Mouse (Mus musculus): ENCODE measurements around the gene Ahnak. TPM values are rescaled to one million over a fixed set of nuclear protein-coding genes. Genes with fewer than 3 reads are reported as not detected.

Ahnak gene
- polyA plus RNA-seq, 1 experiment from 2014 or later = 31.0 TPM

DNA sequence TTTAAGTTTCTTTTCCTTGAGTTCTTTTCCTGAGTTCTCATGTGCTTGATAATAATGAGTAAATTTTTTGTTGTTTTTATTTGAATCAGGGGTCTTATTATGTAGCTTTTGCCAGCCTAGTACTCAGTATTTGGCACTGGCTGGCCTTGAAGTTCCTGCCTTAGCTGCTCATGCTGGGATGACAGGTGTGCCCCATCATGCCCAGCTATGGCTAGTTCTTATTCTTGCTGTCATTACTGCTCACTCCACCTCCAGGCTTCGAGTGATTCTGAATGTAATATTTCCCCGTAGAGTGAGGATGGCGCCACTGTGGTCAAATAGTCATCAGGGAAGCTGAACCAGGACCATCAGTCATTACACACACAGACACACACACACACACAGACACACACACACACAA lies 74.7 kb downstream of the Ahnak start:
- H3K9ac ChIP-seq (ENCODE audit: low read length) = no peak overlapping the region
- H3K4me3 ChIP-seq (ENCODE audit: low read length) = no peak overlapping the region
- whole genome bisulfite sequencing = 67% methylated on average over 3 of the region's 3 CpGs
- no peak for ATAC-seq (ENCODE audit: low read depth)
- no peak overlapping the region for H3K27ac ChIP-seq (ENCODE audit: low read length)
- no peaks in the 10 kb centered on the region for H3K27me3 ChIP-seq (ENCODE audit: control insufficient read depth, insufficient read depth, low read depth, low read length)
- H3K36me3 ChIP-seq (ENCODE audit: control insufficient read depth, insufficient read depth, low read length) = no peaks in the 10 kb centered on the region
- H3K4me1 ChIP-seq (replicated peaks; ENCODE audit: control insufficient read depth, insufficient read depth, low read length) = peaks cover 10% of the 10 kb centered on the region
- no peak overlapping the region for H3K4me2 ChIP-seq (ENCODE audit: low read depth, low read length)
- H3K9me3 ChIP-seq (ENCODE audit: control insufficient read depth, low read length) = no peaks in the 10 kb centered on the region

DNA sequence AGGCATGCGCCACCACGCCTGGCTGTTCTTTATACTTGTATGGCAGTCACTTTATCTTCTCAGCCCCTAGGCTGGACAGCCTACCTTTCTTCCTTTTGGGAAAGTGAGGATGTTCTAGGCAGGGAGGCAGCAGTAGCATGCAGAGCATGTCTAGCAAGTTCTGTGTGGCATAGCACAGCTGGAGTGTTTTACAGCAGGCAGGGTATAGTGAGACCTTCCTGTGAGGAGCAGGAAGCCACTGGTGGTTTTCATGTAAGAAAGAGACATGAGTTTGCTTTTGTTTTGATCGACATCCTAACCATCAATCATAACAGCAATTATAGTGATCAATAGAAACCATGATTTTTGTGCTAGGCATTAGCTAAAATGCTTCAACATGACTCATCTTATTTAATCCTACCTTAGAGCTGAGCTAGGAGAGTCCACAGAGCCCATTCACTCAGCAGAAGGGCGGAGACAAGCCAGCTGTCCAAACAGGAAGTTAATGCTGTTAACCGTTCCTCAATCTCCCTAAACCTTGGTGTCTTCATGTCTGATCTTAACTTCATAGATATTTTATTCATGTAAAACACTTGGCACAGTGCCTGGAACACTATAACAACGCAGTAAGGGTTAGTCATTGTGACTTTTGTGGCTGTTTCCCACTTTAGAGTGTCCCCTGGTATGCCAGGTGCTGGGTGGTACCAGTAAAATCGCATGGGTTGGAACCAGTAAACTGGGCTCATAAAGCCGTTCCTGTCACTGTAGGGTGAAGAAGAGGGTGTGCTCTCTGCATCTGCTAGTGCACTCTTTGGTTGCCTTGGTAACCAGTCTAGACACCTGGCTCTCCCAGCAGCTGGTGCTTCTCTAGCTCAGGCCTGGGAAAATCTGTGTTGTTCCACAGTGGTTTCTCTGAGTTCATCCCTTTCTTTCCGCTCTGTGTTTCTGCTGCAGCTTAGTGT lies 76.8 kb downstream of the Ahnak start:
- no peak for ATAC-seq (ENCODE audit: low read depth)
- no peak overlapping the region for H3K27ac ChIP-seq (ENCODE audit: low read length)
- 36% methylated on average over 9 of the region's 9 CpGs for WGBS

DNA sequence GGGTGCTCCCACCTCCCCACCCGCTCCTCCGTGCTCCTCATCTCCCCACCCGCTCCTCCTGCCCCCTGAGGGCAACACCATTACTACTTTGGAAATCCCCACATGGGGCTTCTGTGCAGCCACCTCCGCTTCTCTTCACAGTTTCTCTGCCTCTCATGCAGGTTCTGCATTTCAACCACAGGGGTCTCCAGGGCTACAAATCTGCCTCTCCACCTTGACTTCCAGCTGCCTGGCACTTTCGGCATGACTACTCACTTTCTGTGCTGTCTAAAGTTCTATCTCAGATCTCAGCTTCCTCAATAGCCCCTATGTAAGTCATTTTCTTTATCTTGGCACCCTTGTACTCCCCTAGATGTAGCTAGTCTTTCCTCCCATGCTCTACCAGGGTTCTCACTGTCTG lies 78.2 kb downstream of the Ahnak start:
- H3K9ac ChIP-seq (ENCODE audit: low read length) = no peak overlapping the region
- H3K4me2 ChIP-seq (ENCODE audit: low read depth, low read length) = no peak overlapping the region
- H3K27ac ChIP-seq (ENCODE audit: low read length) = no peak overlapping the region
- WGBS = 77% methylated on average over 5 of the region's 5 CpGs
- ATAC-seq (ENCODE audit: low read depth) = no peak
- H3K4me3 ChIP-seq (ENCODE audit: low read length) = no peak overlapping the region
- H3K4me1 ChIP-seq (replicated peaks; ENCODE audit: control insufficient read depth, insufficient read depth, low read length) = peaks cover 39% of the 10 kb centered on the region
- H3K9me3 ChIP-seq (ENCODE audit: control insufficient read depth, low read length) = no peaks in the 10 kb centered on the region
- H3K27me3 ChIP-seq (ENCODE audit: control insufficient read depth, insufficient read depth, low read depth, low read length) = no peaks in the 10 kb centered on the region
- no peaks in the 10 kb centered on the region for H3K36me3 ChIP-seq (ENCODE audit: control insufficient read depth, insufficient read depth, low read length)

More for the DNA sequence above, 76.8 kb downstream of the Ahnak start:
- Histone ChIP-seq H3K9me3 (ENCODE audit: control insufficient read depth, low read length) (no peaks in the 10 kb centered on the region), H3K4me3 (ENCODE audit: low read length) (no peak overlapping the region), H3K36me3 (ENCODE audit: control insufficient read depth, insufficient read depth, low read length) (no peaks in the 10 kb centered on the region), H3K27me3 (ENCODE audit: control insufficient read depth, insufficient read depth, low read depth, low read length) (no peaks in the 10 kb centered on the region), H3K9ac (ENCODE audit: low read length) (no peak overlapping the region), H3K4me2 (ENCODE audit: low read depth, low read length) (no peak overlapping the region), H3K4me1 (replicated peaks; ENCODE audit: control insufficient read depth, insufficient read depth, low read length) (peaks cover 26% of the 10 kb centered on the region)

DNA sequence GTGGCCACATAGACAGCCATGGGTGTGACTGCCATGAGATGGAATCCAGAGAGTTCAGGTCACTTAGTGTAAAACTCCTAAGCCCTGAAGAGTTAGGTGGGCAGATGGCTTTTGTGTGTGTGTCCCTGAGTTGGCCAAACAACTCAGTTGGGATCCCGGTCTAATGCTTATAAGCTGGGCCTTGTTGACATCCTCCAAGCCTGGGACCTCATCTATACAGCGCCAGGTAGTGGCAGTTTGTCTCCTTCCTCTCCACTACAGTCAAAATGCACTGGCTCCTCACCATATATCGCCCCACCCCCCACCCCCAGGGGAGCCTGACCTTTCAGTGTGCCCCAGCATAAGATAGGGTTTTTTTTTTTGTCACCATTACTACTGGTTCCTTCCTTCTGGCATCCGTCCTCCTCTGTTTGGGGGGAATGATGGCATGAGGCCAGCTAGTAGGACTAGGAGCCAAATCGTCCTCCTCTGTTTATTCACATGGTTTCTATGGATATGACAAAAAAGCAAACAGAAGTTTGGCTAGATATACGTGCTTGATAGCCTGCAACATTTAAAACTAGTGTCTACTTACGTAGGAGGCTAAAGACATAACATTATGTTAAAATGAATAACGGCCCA lies 80.7 kb downstream of the Ahnak start:
- no peaks in the 10 kb centered on the region for H3K27me3 ChIP-seq (ENCODE audit: control insufficient read depth, insufficient read depth, low read depth, low read length)
- peaks cover 41% of the 10 kb centered on the region for H3K4me1 ChIP-seq (replicated peaks; ENCODE audit: control insufficient read depth, insufficient read depth, low read length)
- H3K4me2 ChIP-seq (ENCODE audit: low read depth, low read length) = no peak overlapping the region
- no peak overlapping the region for H3K4me3 ChIP-seq (ENCODE audit: low read length)
- WGBS = 19% methylated on average over 8 of the region's 8 CpGs
- ATAC-seq (ENCODE audit: low read depth) = peak; percentile 63
- H3K9ac ChIP-seq (ENCODE audit: low read length) = no peak overlapping the region
- H3K36me3 ChIP-seq (ENCODE audit: control insufficient read depth, insufficient read depth, low read length) = no peaks in the 10 kb centered on the region
- H3K9me3 ChIP-seq (ENCODE audit: control insufficient read depth, low read length) = no peaks in the 10 kb centered on the region
- H3K27ac ChIP-seq (ENCODE audit: low read length) = peak overlapping the region; percentile 86

DNA sequence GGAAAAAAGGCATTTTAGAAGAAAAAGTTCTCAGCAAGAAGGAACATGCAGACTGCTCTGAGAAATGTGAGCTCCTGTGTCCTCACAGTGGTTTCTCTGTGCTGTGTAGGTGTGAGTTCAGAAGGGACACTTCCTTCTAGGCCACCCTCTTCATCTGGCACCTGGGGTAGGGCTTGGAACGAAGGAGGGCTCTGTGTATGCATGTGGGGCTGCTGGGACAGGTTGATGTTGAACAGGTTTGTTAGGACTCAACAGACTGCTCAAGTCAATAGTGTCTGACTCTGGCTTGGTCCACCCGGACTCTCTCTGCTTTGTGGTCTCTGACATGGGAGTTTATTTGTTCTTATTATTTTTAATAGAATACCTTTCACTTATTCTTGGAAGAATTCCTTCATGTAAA lies 81.2 kb downstream of the Ahnak start:
- peak; percentile 16; the same call in 1 of the 2 replicates for ATAC-seq (ENCODE audit: low read depth)
- peak overlapping the region; percentile 86 for H3K27ac ChIP-seq (ENCODE audit: low read length)
- WGBS = 27% methylated on average over 2 of the region's 2 CpGs
- no peak overlapping the region for H3K9ac ChIP-seq (ENCODE audit: low read length)
- peaks cover 41% of the 10 kb centered on the region for H3K4me1 ChIP-seq (replicated peaks; ENCODE audit: control insufficient read depth, insufficient read depth, low read length)
- no peak overlapping the region for H3K4me3 ChIP-seq (ENCODE audit: low read length)
- no peaks in the 10 kb centered on the region for H3K9me3 ChIP-seq (ENCODE audit: control insufficient read depth, low read length)
- H3K36me3 ChIP-seq (ENCODE audit: control insufficient read depth, insufficient read depth, low read length) = no peaks in the 10 kb centered on the region
- H3K27me3 ChIP-seq (ENCODE audit: control insufficient read depth, insufficient read depth, low read depth, low read length) = no peaks in the 10 kb centered on the region
- no peak overlapping the region for H3K4me2 ChIP-seq (ENCODE audit: low read depth, low read length)

DNA sequence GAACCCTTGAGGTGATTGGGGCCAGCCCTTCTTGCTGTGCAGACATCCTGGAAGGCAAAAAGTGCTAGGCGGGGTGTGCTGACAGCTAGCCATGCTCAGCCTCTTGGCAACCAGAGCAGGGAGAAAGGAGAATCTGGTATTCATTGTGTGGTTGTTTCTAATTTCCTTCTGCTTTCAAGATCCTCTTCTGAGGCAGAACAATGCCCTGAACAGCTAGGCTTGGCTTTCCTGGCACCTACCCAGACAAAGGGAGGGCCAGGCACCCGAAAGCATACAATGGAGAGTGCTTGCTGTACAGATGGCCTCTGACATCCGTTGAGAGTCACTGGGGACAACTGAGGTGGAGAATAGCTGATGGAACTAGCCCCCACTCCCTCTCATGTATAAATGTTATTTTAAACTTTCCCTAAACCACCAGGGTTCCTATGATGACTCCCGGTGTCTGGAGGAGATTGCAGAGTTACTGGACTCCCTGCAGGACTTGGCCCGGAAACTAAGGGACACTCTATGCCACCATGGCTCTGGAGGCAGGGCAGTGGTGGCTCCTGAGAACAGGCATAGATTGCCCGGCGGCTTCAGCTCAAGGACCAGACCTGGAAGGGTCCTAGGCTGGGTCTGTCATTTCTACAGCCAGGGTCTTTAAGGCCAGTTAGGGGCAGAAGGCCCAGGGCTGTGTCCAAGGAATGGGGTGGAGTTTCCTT lies 82.5 kb downstream of the Ahnak start:
- Histone ChIP-seq H3K36me3 (ENCODE audit: control insufficient read depth, insufficient read depth, low read length) (no peaks in the 10 kb centered on the region), H3K4me3 (ENCODE audit: low read length) (no peak overlapping the region), H3K9ac (ENCODE audit: low read length) (no peak overlapping the region; the same call in 1 of the 2 replicates), H3K27ac (ENCODE audit: low read length) (peak overlapping the region; percentile 86), H3K9me3 (ENCODE audit: control insufficient read depth, low read length) (no peaks in the 10 kb centered on the region), H3K27me3 (ENCODE audit: control insufficient read depth, insufficient read depth, low read depth, low read length) (no peaks in the 10 kb centered on the region), H3K4me2 (ENCODE audit: low read depth, low read length) (no peak overlapping the region), H3K4me1 (replicated peaks; ENCODE audit: control insufficient read depth, insufficient read depth, low read length) (peaks cover 31% of the 10 kb centered on the region)
- ATAC-seq (ENCODE audit: low read depth) = peak; percentile 76
- 34% methylated on average over 7 of the region's 7 CpGs for WGBS

DNA sequence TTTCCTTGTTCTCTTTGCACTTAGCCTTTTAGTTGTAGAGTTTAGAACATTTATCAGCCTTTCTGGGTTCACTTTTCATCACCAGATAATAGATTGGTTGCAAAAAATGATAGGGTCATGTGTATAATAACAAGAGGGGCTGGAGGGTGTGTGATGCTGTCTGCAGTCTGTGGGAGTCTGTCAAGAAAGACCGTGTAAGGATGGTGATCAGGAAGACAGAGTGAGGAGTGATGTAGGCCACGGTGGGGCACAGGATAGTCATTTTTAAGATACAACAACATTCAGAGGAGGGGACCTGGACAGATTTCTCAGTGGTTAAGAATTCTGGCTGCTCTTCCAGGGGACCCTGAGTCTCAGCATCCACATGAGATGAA lies 83.1 kb downstream of the Ahnak start:
- no peaks in the 10 kb centered on the region for H3K27me3 ChIP-seq (ENCODE audit: control insufficient read depth, insufficient read depth, low read depth, low read length)
- no peak overlapping the region for H3K4me2 ChIP-seq (ENCODE audit: low read depth, low read length)
- no peak overlapping the region for H3K4me3 ChIP-seq (ENCODE audit: low read length)
- peak overlapping the region; percentile 86 for H3K27ac ChIP-seq (ENCODE audit: low read length)
- no peaks in the 10 kb centered on the region for H3K36me3 ChIP-seq (ENCODE audit: control insufficient read depth, insufficient read depth, low read length)
- H3K9me3 ChIP-seq (ENCODE audit: control insufficient read depth, low read length) = no peaks in the 10 kb centered on the region
- H3K9ac ChIP-seq (ENCODE audit: low read length) = no peak overlapping the region
- 42% methylated on average over 2 of the region's 2 CpGs for WGBS
- peaks cover 31% of the 10 kb centered on the region for H3K4me1 ChIP-seq (replicated peaks; ENCODE audit: control insufficient read depth, insufficient read depth, low read length)
- no peak for ATAC-seq (ENCODE audit: low read depth)

DNA sequence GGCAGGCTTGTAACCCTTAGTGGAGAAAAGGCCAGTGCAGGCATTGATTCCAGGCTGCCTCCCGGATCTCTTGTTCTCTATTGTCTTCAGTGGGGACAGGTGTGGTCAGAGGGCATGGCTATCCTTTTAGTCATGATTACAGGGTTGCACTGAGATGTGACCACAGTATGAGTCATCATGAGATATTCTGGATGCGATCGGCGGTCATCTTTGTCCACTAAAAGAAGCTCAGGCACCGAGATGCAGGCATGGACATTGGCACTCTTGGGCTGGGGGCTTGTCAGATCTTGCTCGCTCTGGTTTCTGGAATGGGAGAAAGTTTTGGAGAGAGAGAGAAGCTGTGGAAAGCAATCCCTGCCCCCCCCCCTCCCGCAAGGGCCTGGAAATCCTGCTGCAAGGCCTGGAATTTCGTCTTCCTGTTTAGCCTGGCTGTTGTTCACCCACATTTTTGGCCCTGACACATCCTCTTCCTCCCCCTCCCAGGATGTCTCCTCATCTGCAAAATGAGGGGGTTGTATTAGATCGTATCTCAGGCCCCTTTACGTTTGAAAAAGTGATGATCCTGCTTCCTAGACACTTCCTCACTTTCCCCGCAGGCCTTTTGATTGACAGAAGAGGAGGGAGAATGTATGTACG lies 84.8 kb downstream of the Ahnak start:
- no peak overlapping the region for H3K4me2 ChIP-seq (ENCODE audit: low read depth, low read length)
- H3K27ac ChIP-seq (ENCODE audit: low read length) = peak overlapping the region; percentile 60
- H3K9me3 ChIP-seq (ENCODE audit: control insufficient read depth, low read length) = no peaks in the 10 kb centered on the region
- 58% methylated on average over 12 of the region's 12 CpGs for WGBS
- no peak overlapping the region for H3K9ac ChIP-seq (ENCODE audit: low read length)
- ATAC-seq (ENCODE audit: low read depth) = no peak
- no peaks in the 10 kb centered on the region for H3K27me3 ChIP-seq (ENCODE audit: control insufficient read depth, insufficient read depth, low read depth, low read length)
- no peaks in the 10 kb centered on the region for H3K36me3 ChIP-seq (ENCODE audit: control insufficient read depth, insufficient read depth, low read length)
- H3K4me1 ChIP-seq (replicated peaks; ENCODE audit: control insufficient read depth, insufficient read depth, low read length) = peaks cover 31% of the 10 kb centered on the region
- H3K4me3 ChIP-seq (ENCODE audit: low read length) = no peak overlapping the region

DNA sequence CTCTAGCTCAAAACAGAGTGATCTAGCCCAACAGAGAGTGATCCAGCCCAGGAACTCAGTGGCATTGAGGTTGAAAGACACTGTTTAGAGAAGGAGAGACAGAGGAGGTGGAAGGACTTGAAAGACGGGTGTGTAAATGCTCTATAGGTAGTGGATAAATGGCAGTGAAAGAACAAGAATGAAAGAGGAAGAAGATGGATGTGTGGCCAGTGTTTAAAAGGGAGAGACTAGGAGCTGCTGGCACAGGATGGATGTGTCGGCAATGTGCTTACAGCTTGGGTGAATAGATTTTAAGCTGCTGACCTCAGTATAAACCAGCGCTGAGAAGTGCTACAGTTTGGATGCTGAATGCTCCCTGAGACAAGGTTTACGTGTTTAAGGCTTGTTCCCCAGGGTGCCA lies 85.3 kb downstream of the Ahnak start:
- ATAC-seq (ENCODE audit: low read depth) = no peak
- no peaks in the 10 kb centered on the region for H3K27me3 ChIP-seq (ENCODE audit: control insufficient read depth, insufficient read depth, low read depth, low read length)
- H3K27ac ChIP-seq (ENCODE audit: low read length) = peak overlapping the region; percentile 60
- WGBS = 64% methylated on average over 4 of the region's 4 CpGs
- H3K9me3 ChIP-seq (ENCODE audit: control insufficient read depth, low read length) = no peaks in the 10 kb centered on the region
- H3K9ac ChIP-seq (ENCODE audit: low read length) = no peak overlapping the region
- peaks cover 30% of the 10 kb centered on the region for H3K4me1 ChIP-seq (replicated peaks; ENCODE audit: control insufficient read depth, insufficient read depth, low read length)
- H3K4me3 ChIP-seq (ENCODE audit: low read length) = no peak overlapping the region
- no peaks in the 10 kb centered on the region for H3K36me3 ChIP-seq (ENCODE audit: control insufficient read depth, insufficient read depth, low read length)
- H3K4me2 ChIP-seq (ENCODE audit: low read depth, low read length) = no peak overlapping the region

Data from lung, embryonic 16.5 days (tissue).